ENCODE assay signal across 47 mouse cellular contexts in the genomic region with DNA sequence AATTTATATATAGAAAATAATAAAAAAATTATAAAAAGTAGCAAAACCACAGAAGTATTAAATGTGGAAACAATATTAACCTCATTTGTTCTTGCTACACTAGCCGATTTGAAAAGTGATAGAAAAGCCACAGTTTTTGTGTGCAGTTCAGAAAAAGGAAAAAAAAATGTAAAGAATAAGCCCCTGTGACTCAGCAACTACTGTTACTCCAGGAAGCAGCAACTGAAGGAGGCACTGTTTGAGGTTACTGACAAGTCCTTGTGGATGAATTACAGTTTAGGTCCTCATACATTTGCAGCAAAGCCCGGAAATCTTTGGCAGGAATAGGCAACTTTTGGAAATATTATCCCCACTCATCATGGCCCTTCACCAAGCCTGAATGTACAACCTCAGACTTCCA. TPM values are rescaled to one million over a fixed set of nuclear protein-coding genes. Genes with fewer than 3 reads are reported as not detected.
"Had no signal": no experiment of that assay in that cellular context is flagged by ENCODE, and none has a peak within 500 bp of the region (broad histone marks: within the 10 kb centered on the region; RNA-seq: fewer than 3 reads in every experiment).

No protein-coding gene starts in this region.

- ATAC-seq: liver, embryonic 12.5 days; liver, postnatal 0 days; lung, postnatal 0 days; midbrain, embryonic 13.5 days; midbrain, embryonic 15.5 days; midbrain, embryonic 16.5 days had no signal

- H3K4me1 ChIP-seq: limb, embryonic 10.5 days; limb, embryonic 12.5 days; limb, embryonic 13.5 days; limb, embryonic 15.5 days; liver, embryonic 12.5 days; liver, embryonic 13.5 days; liver, embryonic 15.5 days; lung, embryonic 15.5 days; megakaryocyte, embryonic 14.5 days; midbrain, embryonic 10.5 days; midbrain, embryonic 12.5 days; midbrain, embryonic 13.5 days; midbrain, embryonic 15.5 days; neural tube, embryonic 12.5 days had no signal

- H3K4me2 ChIP-seq: limb, embryonic 12.5 days; limb, embryonic 13.5 days; limb, embryonic 15.5 days; liver, embryonic 11.5 days; liver, embryonic 12.5 days; liver, embryonic 13.5 days; liver, embryonic 15.5 days; lung, embryonic 14.5 days; lung, embryonic 15.5 days; midbrain, embryonic 11.5 days; midbrain, embryonic 12.5 days; midbrain, embryonic 13.5 days; midbrain, embryonic 15.5 days; neural tube, embryonic 12.5 days had no signal

- H3K9me3 ChIP-seq: limb, embryonic 10.5 days; limb, embryonic 12.5 days; limb, embryonic 13.5 days; limb, embryonic 15.5 days; liver, embryonic 12.5 days; liver, embryonic 13.5 days; liver, embryonic 15.5 days; lung, embryonic 15.5 days; megakaryocyte, embryonic 14.5 days; midbrain, embryonic 10.5 days; midbrain, embryonic 12.5 days; midbrain, embryonic 13.5 days; midbrain, embryonic 15.5 days; neural tube, embryonic 12.5 days had no signal

- H3K27ac ChIP-seq: limb, embryonic 10.5 days; limb, embryonic 12.5 days; limb, embryonic 13.5 days; limb, embryonic 15.5 days; liver, embryonic 12.5 days; liver, embryonic 13.5 days; liver, embryonic 14.5 days; liver, embryonic 15.5 days; lung, embryonic 15.5 days; macrophage; midbrain, embryonic 10.5 days; midbrain, embryonic 12.5 days; midbrain, embryonic 13.5 days; midbrain, embryonic 15.5 days; neural tube, embryonic 12.5 days had no signal

- H3K4me3 ChIP-seq: limb, embryonic 10.5 days; limb, embryonic 12.5 days; limb, embryonic 13.5 days; limb, embryonic 15.5 days; liver, embryonic 12.5 days; liver, embryonic 13.5 days; liver, embryonic 15.5 days; lung, embryonic 15.5 days; megakaryocyte, embryonic 14.5 days; midbrain, embryonic 10.5 days; midbrain, embryonic 12.5 days; midbrain, embryonic 13.5 days; midbrain, embryonic 15.5 days; myocyte; neural tube, embryonic 12.5 days had no signal

- H3K27me3 ChIP-seq: limb, embryonic 12.5 days; limb, embryonic 13.5 days; limb, embryonic 15.5 days; liver, embryonic 12.5 days; liver, embryonic 13.5 days; liver, embryonic 15.5 days; lung, embryonic 15.5 days; megakaryocyte, embryonic 14.5 days; midbrain, embryonic 12.5 days; midbrain, embryonic 13.5 days; midbrain, embryonic 15.5 days; neural tube, embryonic 12.5 days had no signal

- H3K36me3 ChIP-seq: limb, embryonic 10.5 days; limb, embryonic 12.5 days; limb, embryonic 13.5 days; limb, embryonic 15.5 days; liver, embryonic 12.5 days; liver, embryonic 13.5 days; liver, embryonic 15.5 days; lung, embryonic 15.5 days; midbrain, embryonic 10.5 days; midbrain, embryonic 12.5 days; midbrain, embryonic 13.5 days; midbrain, embryonic 15.5 days; neural tube, embryonic 12.5 days had no signal

- H3K9ac ChIP-seq: limb, embryonic 12.5 days; limb, embryonic 13.5 days; limb, embryonic 15.5 days; liver, embryonic 12.5 days; liver, embryonic 13.5 days; liver, embryonic 14.5 days; liver, embryonic 15.5 days; liver, postnatal 0 days; lung, embryonic 14.5 days; lung, embryonic 15.5 days; midbrain, embryonic 12.5 days; midbrain, embryonic 13.5 days; midbrain, embryonic 15.5 days; neural tube, embryonic 12.5 days had no signal

- DNase-seq: left cerebral cortex, postnatal 4 days; liver; liver, embryonic 13.5 days; liver, postnatal 0 days; lung, adult 18-20 months; lung, adult 2 months; lung, embryonic 14.5 days; lung, postnatal 10 days; lung, postnatal 14 days; lung, postnatal 36 days; lung, postnatal 4 days; midbrain, embryonic 14.5 days had no signal

RNA-seq across cellular contexts. Expression of gene Olfr193, which starts 6.4 kb away (rescaled TPM):
- total RNA-seq: left cerebral cortex, postnatal 10 days; left cerebral cortex, postnatal 14 days; left cerebral cortex, postnatal 25 days; left cerebral cortex, postnatal 36 days; left cerebral cortex, postnatal 4 days; liver, adult 2 months; megakaryocyte progenitor cell, adult 5-6 weeks; megakaryocyte, adult 5-6 weeks; megakaryocyte-erythroid progenitor cell, adult 5-6 weeks; midbrain, postnatal 0 days; monocyte, adult 5-6 weeks had no signal
- polyA plus RNA-seq: limb, embryonic 10.5 days; limb, embryonic 11.5 days; limb, embryonic 12.5 days; limb, embryonic 13.5 days; limb, embryonic 14.5 days; limb, embryonic 15.5 days; liver, adult 2 months; liver, embryonic 11.5 days; liver, embryonic 12.5 days; liver, embryonic 13.5 days; liver, embryonic 14.5 days; liver, embryonic 15.5 days; liver, embryonic 16.5 days; liver, postnatal 0 days; lung, adult 2 months; lung, embryonic 14.5 days; lung, embryonic 15.5 days; lung, embryonic 16.5 days; lung, postnatal 0 days; macrophage; midbrain, embryonic 10.5 days; midbrain, embryonic 11.5 days; midbrain, embryonic 12.5 days; midbrain, embryonic 13.5 days; midbrain, embryonic 14.5 days; midbrain, embryonic 15.5 days; midbrain, embryonic 16.5 days; midbrain, postnatal 0 days; myocyte; neural tube, embryonic 11.5 days; neural tube, embryonic 12.5 days had no signal

RNA-seq across cellular contexts. Expression of gene Olfr194, which starts 15.6 kb away (rescaled TPM):
- total RNA-seq: left cerebral cortex, postnatal 10 days; left cerebral cortex, postnatal 14 days; left cerebral cortex, postnatal 25 days; left cerebral cortex, postnatal 36 days; left cerebral cortex, postnatal 4 days; liver, adult 2 months; megakaryocyte progenitor cell, adult 5-6 weeks; megakaryocyte, adult 5-6 weeks; megakaryocyte-erythroid progenitor cell, adult 5-6 weeks; midbrain, postnatal 0 days; monocyte, adult 5-6 weeks had no signal
- polyA plus RNA-seq: limb, embryonic 10.5 days; limb, embryonic 11.5 days; limb, embryonic 12.5 days; limb, embryonic 13.5 days; limb, embryonic 14.5 days; limb, embryonic 15.5 days; liver, adult 2 months; liver, embryonic 11.5 days; liver, embryonic 12.5 days; liver, embryonic 13.5 days; liver, embryonic 14.5 days; liver, embryonic 15.5 days; liver, embryonic 16.5 days; liver, postnatal 0 days; lung, adult 2 months; lung, embryonic 14.5 days; lung, embryonic 15.5 days; lung, embryonic 16.5 days; lung, postnatal 0 days; macrophage; midbrain, embryonic 10.5 days; midbrain, embryonic 11.5 days; midbrain, embryonic 12.5 days; midbrain, embryonic 13.5 days; midbrain, embryonic 14.5 days; midbrain, embryonic 15.5 days; midbrain, embryonic 16.5 days; midbrain, postnatal 0 days; myocyte; neural tube, embryonic 11.5 days; neural tube, embryonic 12.5 days had no signal

RNA-seq across cellular contexts. Expression of gene Olfr191, which starts 15.7 kb away (rescaled TPM):
- total RNA-seq: left cerebral cortex, postnatal 10 days; left cerebral cortex, postnatal 14 days; left cerebral cortex, postnatal 25 days; left cerebral cortex, postnatal 36 days; left cerebral cortex, postnatal 4 days; liver, adult 2 months; megakaryocyte progenitor cell, adult 5-6 weeks; megakaryocyte, adult 5-6 weeks; megakaryocyte-erythroid progenitor cell, adult 5-6 weeks; midbrain, postnatal 0 days; monocyte, adult 5-6 weeks had no signal
- polyA plus RNA-seq: limb, embryonic 10.5 days; limb, embryonic 11.5 days; limb, embryonic 12.5 days; limb, embryonic 13.5 days; limb, embryonic 14.5 days; limb, embryonic 15.5 days; liver, adult 2 months; liver, embryonic 11.5 days; liver, embryonic 12.5 days; liver, embryonic 13.5 days; liver, embryonic 14.5 days; liver, embryonic 15.5 days; liver, embryonic 16.5 days; liver, postnatal 0 days; lung, adult 2 months; lung, embryonic 14.5 days; lung, embryonic 15.5 days; lung, embryonic 16.5 days; lung, postnatal 0 days; macrophage; midbrain, embryonic 10.5 days; midbrain, embryonic 11.5 days; midbrain, embryonic 12.5 days; midbrain, embryonic 13.5 days; midbrain, embryonic 14.5 days; midbrain, embryonic 15.5 days; midbrain, embryonic 16.5 days; midbrain, postnatal 0 days; myocyte; neural tube, embryonic 11.5 days; neural tube, embryonic 12.5 days had no signal

RNA-seq across cellular contexts. Expression of gene Olfr190, which starts 27.5 kb away (rescaled TPM):
- total RNA-seq: left cerebral cortex, postnatal 10 days; left cerebral cortex, postnatal 14 days; left cerebral cortex, postnatal 25 days; left cerebral cortex, postnatal 36 days; left cerebral cortex, postnatal 4 days; liver, adult 2 months; megakaryocyte progenitor cell, adult 5-6 weeks; megakaryocyte, adult 5-6 weeks; megakaryocyte-erythroid progenitor cell, adult 5-6 weeks; midbrain, postnatal 0 days had no signal
- polyA plus RNA-seq: limb, embryonic 10.5 days; limb, embryonic 11.5 days; limb, embryonic 12.5 days; limb, embryonic 13.5 days; limb, embryonic 14.5 days; limb, embryonic 15.5 days; liver, adult 2 months; liver, embryonic 11.5 days; liver, embryonic 12.5 days; liver, embryonic 13.5 days; liver, embryonic 14.5 days; liver, embryonic 15.5 days; liver, embryonic 16.5 days; liver, postnatal 0 days; lung, adult 2 months; lung, embryonic 14.5 days; lung, embryonic 15.5 days; lung, embryonic 16.5 days; lung, postnatal 0 days; macrophage; midbrain, embryonic 10.5 days; midbrain, embryonic 11.5 days; midbrain, embryonic 12.5 days; midbrain, embryonic 13.5 days; midbrain, embryonic 14.5 days; midbrain, embryonic 15.5 days; midbrain, embryonic 16.5 days; midbrain, postnatal 0 days; myocyte; neural tube, embryonic 11.5 days; neural tube, embryonic 12.5 days had no signal

RNA-seq across cellular contexts. Expression of gene Olfr195, which starts 41.5 kb away (rescaled TPM):
- total RNA-seq: left cerebral cortex, postnatal 10 days; left cerebral cortex, postnatal 14 days; left cerebral cortex, postnatal 25 days; left cerebral cortex, postnatal 36 days; left cerebral cortex, postnatal 4 days; liver, adult 2 months; megakaryocyte progenitor cell, adult 5-6 weeks; megakaryocyte, adult 5-6 weeks; megakaryocyte-erythroid progenitor cell, adult 5-6 weeks; midbrain, postnatal 0 days; monocyte, adult 5-6 weeks had no signal
- polyA plus RNA-seq: limb, embryonic 10.5 days; limb, embryonic 11.5 days; limb, embryonic 12.5 days; limb, embryonic 13.5 days; limb, embryonic 14.5 days; limb, embryonic 15.5 days; liver, adult 2 months; liver, embryonic 11.5 days; liver, embryonic 12.5 days; liver, embryonic 13.5 days; liver, embryonic 14.5 days; liver, embryonic 15.5 days; liver, embryonic 16.5 days; liver, postnatal 0 days; lung, adult 2 months; lung, embryonic 14.5 days; lung, embryonic 15.5 days; lung, embryonic 16.5 days; lung, postnatal 0 days; macrophage; midbrain, embryonic 10.5 days; midbrain, embryonic 11.5 days; midbrain, embryonic 12.5 days; midbrain, embryonic 13.5 days; midbrain, embryonic 14.5 days; midbrain, embryonic 15.5 days; midbrain, embryonic 16.5 days; midbrain, postnatal 0 days; myocyte; neural tube, embryonic 11.5 days; neural tube, embryonic 12.5 days had no signal
